Mouse (Mus musculus) stomach, embryonic 16.5 days (tissue): Measurements from ENCODE around the gene Gm9837. TPM values are rescaled to one million over a fixed set of nuclear protein-coding genes. Genes with fewer than 3 reads are reported as not detected.
A peak's percentile ranks its signal among the peaks of the same experiment; 100 is the strongest.

Experiments used
- ATAC-seq: fragments of 200-750 bp; cut with Nextera tagmentation; 2 replicates; pipeline ENCODE4 v1.8.0; 2017; ENCODE audit warnings: moderate number of reproducible peaks, moderate TSS enrichment; ENCODE audit not compliant: insufficient read depth, low FRiP score
- H3K27ac ChIP-seq: fragments of 300-500 bp; sonication (generic); 2 replicates; pipeline ENCODE4 v1.5.1; 2014; ENCODE audit warnings: low read length
- H3K27me3 ChIP-seq: fragments of 300-500 bp; sonication (generic); 2 replicates; pipeline ENCODE4 v1.6.1; 2014; ENCODE audit warnings: low read length, control low read depth, mixed read lengths; ENCODE audit not compliant: control insufficient read depth, insufficient read depth
- H3K36me3 ChIP-seq: fragments of 300-500 bp; sonication (generic); 2 replicates; pipeline ENCODE4 v1.6.1; 2014; ENCODE audit warnings: low read length; ENCODE audit not compliant: control insufficient read depth, insufficient read depth
- H3K4me1 ChIP-seq: fragments of 300-500 bp; sonication (generic); 2 replicates; pipeline ENCODE4 v1.6.1; 2014; ENCODE audit warnings: low read length, control low read depth, mixed read lengths; ENCODE audit not compliant: control insufficient read depth, insufficient read depth
- H3K4me2 ChIP-seq: fragments of 300-500 bp; sonication (generic); 2 replicates; pipeline ENCODE4 v1.6.1; 2014; ENCODE audit warnings: low read depth, low read length, mixed read lengths
- H3K4me3 ChIP-seq: fragments of 300-500 bp; sonication (generic); replicated peaks from 2 replicates; pipeline ENCODE4 v1.5.1; 2014; ENCODE audit warnings: mild to moderate bottlenecking, low read length
- H3K9ac ChIP-seq: fragments of 300-500 bp; sonication (generic); 2 replicates; pipeline ENCODE4 v1.6.1; 2014; ENCODE audit warnings: low read length
- H3K9me3 ChIP-seq: fragments of 300-500 bp; sonication (generic); replicated peaks from 2 replicates; pipeline ENCODE4 v1.6.1; 2016; ENCODE audit warnings: low read length, control low read depth; ENCODE audit not compliant: control insufficient read depth
- WGBS: fragments of 180-500 bp; shearing (Covaris S2); extraction: QIAGEN DNeasy Blood & Tissue Kit; methylation state at CpG from one replicate; pipeline ENCODE4 v1.1.7; 2014; 5-methylcytosine and 5-hydroxymethylcytosine counted together
- polyA plus RNA-seq: library from polyadenylated mRNA; unstranded; fragments of >200 nt; fragmentation: Nextera tagmentation; extraction: Ambion mirVana; gene quantifications from 2 replicates; pipeline ENCODE4 v1.2.1, GENCODE M21; 2015

Gene Gm9837
- polyA plus RNA-seq, 1 experiment from 2014 or later = not detected

DNA sequence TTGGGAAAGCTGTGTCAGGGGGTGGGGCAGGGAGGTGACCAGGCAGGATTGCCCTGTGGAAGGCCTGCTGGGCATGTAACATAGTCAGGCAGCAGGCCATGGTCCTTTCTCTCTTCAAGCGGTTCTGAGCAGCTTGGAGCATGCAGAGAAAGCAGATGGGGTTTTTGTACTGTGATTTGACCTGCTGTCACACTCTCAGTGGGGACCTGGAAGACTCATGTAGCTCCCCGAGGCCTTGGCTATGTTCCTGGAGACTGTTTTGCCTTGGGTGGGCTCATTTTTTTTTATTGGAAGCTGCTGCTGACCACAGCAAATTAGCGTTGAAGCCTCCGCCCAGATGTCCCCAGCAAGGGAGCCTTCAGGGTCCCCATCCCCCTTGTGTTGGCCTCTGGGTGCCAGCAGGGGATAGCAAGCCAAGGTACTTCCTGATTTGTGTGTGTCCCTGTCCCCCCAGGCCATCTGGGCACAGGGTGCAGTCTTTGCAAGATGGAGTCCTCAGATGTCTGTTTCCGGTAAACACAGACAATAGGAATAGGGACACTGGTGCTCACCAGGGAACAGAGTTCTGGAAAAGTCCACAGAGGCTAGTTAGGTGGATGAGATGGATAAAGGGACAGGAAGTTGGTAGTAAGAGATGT lies 34.9 kb upstream of the Gm9837 start:
- Histone ChIP-seq H3K4me2 (no peak overlapping the region), H3K9me3 (no peaks in the 10 kb centered on the region), H3K27ac (no peak overlapping the region), H3K27me3 (no peaks in the 10 kb centered on the region), H3K36me3 (no peaks in the 10 kb centered on the region), H3K4me1 (peaks cover 4% of the 10 kb centered on the region), H3K4me3 (no peak overlapping the region), H3K9ac (no peak overlapping the region)
- ATAC-seq = no peak
- WGBS = 78% methylated on average over 5 of the region's 5 CpGs

DNA sequence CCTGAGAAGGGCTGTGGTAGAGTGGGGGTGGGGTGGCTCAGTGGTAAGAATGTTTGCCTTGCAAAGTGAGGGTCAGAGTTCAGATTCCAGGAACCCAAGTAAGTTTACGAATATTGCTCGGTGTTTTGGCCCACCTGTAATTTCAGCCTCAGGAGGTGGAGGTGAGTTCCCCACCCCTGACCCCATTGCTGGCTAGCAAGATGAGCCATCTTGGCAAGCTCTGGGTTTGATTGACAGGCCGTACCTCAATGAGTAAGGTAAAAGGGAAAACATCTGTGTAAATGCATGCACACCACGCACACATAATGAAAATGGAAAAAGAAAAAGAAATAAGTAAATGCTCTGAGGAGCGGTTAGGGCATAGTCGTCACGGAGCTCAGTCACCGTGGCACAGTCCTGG lies 34.1 kb upstream of the Gm9837 start:
- H3K27ac ChIP-seq = no peak overlapping the region
- no peak overlapping the region for H3K9ac ChIP-seq
- no peak overlapping the region for H3K4me2 ChIP-seq
- H3K36me3 ChIP-seq = no peaks in the 10 kb centered on the region
- no peaks in the 10 kb centered on the region for H3K27me3 ChIP-seq
- WGBS = 86% methylated on average over 8 of the region's 8 CpGs
- H3K4me1 ChIP-seq = peaks cover 4% of the 10 kb centered on the region
- no peak for ATAC-seq
- H3K9me3 ChIP-seq = no peaks in the 10 kb centered on the region
- H3K4me3 ChIP-seq = no peak overlapping the region

DNA sequence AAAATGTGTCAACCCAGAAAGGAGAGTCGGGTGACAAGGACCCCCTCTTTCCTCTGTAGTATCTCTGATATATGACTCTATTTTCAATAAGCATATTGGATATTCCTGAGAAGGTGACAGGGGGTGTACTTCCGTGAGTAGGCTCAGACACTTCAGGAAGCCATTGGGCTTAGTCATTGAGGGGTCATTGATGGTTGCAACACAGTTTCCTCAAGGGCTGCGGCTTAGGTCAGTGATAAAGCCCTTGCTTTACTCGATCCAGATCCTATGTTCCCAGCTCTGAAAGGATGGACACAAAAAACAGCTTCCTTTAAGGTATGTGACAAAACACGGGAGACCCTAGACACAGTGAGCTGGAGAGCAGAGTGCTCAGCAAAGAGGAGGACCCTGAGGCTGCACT lies 33.5 kb upstream of the Gm9837 start:
- WGBS = 73% methylated on average over 5 of the region's 5 CpGs
- Histone ChIP-seq H3K27me3 (no peaks in the 10 kb centered on the region), H3K9ac (no peak overlapping the region), H3K4me1 (peaks cover 4% of the 10 kb centered on the region), H3K4me2 (no peak overlapping the region), H3K27ac (no peak overlapping the region), H3K4me3 (no peak overlapping the region), H3K36me3 (no peaks in the 10 kb centered on the region), H3K9me3 (no peaks in the 10 kb centered on the region)
- ATAC-seq = no peak

DNA sequence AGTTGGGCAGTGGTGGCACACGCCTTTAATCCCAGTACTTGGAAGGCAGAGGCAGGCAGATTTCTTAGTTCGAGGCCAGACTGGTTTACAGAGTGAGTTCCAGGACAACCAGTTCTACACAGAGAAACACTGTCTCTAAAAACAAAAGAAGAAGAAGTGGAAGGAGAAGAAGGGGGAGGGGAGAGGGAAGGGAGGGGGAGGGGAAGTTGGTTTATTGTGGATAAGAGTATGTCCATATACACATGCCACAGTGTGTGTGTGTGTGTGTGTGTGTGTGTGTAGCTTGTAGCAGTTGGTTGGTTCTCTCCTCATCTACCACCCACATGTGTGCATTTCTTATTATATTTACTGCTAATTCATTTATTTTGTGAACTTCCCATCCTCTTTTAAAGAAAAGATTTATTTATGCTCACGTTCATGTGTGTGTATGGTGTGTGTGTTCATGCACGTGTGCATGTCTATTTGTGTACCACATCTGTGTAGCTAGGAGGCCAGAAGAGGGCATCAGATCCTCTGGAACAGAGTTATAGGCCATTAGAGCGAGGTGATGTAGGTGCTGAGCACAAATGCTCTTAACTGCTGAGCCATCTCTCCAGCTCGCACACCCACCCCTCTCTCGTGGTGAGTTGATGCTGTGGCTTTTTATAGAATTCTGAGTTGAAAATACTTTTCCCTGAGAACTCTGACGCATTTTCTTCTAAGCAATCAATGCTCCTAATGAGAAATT lies 31.9 kb upstream of the Gm9837 start:
- no peak for ATAC-seq
- H3K4me1 ChIP-seq = peaks cover 4% of the 10 kb centered on the region

DNA sequence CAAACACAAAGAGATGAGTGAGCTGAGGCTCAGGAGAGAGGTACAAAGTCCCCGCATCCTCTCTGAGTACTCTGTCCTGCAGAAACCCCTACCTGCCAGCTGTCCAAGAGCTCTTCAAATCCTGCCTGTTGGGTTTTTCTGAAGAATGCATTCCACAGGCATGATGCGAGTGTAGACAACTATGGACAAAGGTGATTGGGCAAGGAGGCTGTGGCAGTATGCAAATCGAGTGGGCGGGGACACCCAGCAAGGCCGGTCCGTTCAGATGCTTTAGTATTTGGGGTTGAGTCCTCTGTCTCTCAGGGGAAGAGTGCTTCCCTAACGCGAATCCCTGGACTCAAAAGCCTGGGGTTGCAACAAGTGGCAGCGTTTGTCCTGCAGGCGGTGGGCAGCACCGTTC lies 30.3 kb upstream of the Gm9837 start:
- WGBS = 8% methylated on average over 11 of the region's 11 CpGs
- Histone ChIP-seq H3K9me3 (no peaks in the 10 kb centered on the region), H3K36me3 (no peaks in the 10 kb centered on the region), H3K27ac (no peak overlapping the region), H3K4me2 (no peak overlapping the region), H3K27me3 (no peaks in the 10 kb centered on the region), H3K4me1 (peaks cover 4% of the 10 kb centered on the region), H3K9ac (no peak overlapping the region), H3K4me3 (no peak overlapping the region)
- ATAC-seq = peak; percentile 62

More for the DNA sequence above, 31.9 kb upstream of the Gm9837 start:
- H3K27me3 ChIP-seq = no peaks in the 10 kb centered on the region
- no peak overlapping the region for H3K27ac ChIP-seq
- H3K9ac ChIP-seq = no peak overlapping the region
- H3K4me3 ChIP-seq = no peak overlapping the region
- no peaks in the 10 kb centered on the region for H3K36me3 ChIP-seq
- no peak overlapping the region for H3K4me2 ChIP-seq
- no peaks in the 10 kb centered on the region for H3K9me3 ChIP-seq
- 79% methylated on average over 8 of the region's 8 CpGs for WGBS

DNA sequence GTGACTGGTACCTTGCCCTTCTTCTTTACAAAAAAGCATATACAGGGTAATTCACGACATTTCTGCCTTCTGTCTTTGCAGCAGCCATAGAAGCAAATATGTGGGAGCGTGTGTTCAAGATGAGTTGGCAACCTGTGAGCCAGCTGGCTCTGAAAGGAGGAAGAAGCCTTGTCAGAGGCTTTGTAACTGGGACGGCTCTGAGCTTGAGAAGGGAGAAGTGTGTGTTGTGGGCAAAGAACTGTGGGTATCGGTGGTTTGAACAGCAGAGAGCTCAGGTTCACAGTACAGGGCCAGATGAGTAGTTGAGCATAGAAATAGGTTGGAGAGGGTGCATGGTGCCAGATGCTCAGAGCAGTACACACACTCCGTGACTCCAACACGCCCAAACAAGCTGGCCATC lies 26.7 kb upstream of the Gm9837 start:
- no peak overlapping the region for H3K4me2 ChIP-seq
- no peaks in the 10 kb centered on the region for H3K27me3 ChIP-seq
- WGBS = 74% methylated on average over 6 of the region's 6 CpGs
- H3K9ac ChIP-seq = no peak overlapping the region
- H3K36me3 ChIP-seq = no peaks in the 10 kb centered on the region
- no peaks in the 10 kb centered on the region for H3K9me3 ChIP-seq
- peaks cover 4% of the 10 kb centered on the region for H3K4me1 ChIP-seq
- ATAC-seq = no peak
- no peak overlapping the region for H3K4me3 ChIP-seq
- H3K27ac ChIP-seq = no peak overlapping the region

DNA sequence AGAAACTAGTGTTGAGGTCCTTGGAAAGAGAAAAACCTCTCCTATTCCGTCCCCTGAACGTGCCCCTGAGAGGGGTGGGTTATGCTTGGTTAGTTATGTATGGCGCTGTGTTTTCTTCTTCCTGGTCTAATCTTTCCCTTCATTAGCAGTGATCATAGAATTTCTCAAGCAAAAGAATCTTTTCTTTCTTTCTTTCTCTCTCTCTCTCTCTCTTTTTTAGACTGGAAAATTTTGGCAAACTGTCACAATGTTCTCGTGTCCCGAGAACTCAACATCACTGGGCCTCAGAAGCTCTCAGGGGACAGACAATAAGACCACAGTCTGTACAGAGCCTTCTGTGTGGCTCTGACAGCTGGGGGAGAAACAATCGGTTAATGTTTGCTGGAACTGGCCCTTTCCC lies 25.1 kb upstream of the Gm9837 start:
- Histone ChIP-seq H3K4me3 (no peak overlapping the region), H3K27ac (no peak overlapping the region), H3K4me1 (peaks cover under 1% of the 10 kb centered on the region), H3K4me2 (no peak overlapping the region), H3K27me3 (no peaks in the 10 kb centered on the region), H3K9ac (no peak overlapping the region), H3K36me3 (no peaks in the 10 kb centered on the region), H3K9me3 (no peaks in the 10 kb centered on the region)
- WGBS = 47% methylated on average over 6 of the region's 6 CpGs
- no peak for ATAC-seq

DNA sequence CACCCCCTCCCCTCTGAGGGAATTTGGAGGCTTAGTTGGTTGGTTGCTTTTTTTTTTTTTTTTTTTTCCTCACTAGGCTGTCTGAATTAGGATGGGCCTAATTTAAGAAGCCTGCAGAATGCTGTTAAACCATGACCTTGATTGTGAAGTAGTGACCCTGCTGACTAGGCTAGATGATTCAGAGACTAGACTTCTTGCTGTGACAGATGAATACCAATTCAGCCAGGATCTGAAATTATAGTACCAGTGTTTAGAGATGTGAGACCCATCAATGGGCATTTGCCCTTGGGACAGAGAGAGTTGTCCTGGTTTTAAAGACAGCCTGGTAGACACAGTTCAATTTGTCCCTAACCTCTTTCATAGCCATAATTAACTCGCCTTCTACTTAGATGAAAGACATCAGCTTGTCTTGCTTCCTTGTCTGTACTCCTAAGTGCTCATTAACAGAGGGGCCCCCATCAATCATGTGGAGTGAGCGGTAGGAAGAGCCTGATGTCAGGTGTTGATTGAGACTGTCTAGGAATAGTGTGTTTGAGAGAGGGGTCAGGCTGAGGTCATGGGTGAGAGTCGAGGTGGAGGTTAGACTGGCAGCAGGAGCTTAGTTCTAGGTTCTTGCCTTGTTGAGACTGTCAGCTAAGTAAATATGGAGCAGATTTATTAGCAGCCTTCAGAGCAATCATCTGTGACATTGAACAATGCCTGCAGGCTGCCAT lies 23.1 kb upstream of the Gm9837 start:
- Histone ChIP-seq H3K4me2 (no peak overlapping the region), H3K4me1 (no peaks in the 10 kb centered on the region), H3K36me3 (no peaks in the 10 kb centered on the region), H3K27ac (no peak overlapping the region), H3K4me3 (no peak overlapping the region), H3K9ac (no peak overlapping the region), H3K27me3 (no peaks in the 10 kb centered on the region), H3K9me3 (no peaks in the 10 kb centered on the region)
- WGBS = 28% methylated on average over 3 of the region's 3 CpGs
- ATAC-seq = no peak

DNA sequence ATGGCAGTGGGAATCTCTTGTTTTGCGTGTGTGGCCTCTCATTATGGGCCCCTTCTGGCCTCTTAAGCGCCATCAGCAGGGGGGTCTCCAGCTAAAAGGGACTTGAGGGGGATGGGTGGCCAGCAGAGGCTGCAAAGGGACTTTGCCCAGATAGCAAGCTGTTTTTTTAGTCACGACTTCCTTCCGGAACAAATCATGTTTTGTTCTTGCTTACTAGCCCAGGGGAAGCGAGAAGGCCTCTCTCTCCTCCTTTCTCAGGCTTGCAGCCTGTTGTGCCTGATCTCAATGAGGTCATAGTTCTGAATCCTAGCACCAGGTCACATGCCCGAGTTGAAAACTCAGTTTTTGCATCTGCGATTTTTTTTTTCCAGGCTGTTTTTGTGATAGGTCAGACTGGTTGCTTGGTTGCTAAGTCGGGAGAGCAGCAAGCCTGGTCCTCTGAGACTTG lies 21.7 kb upstream of the Gm9837 start:
- no peak overlapping the region for H3K4me2 ChIP-seq
- no peaks in the 10 kb centered on the region for H3K36me3 ChIP-seq
- H3K9me3 ChIP-seq = no peaks in the 10 kb centered on the region
- H3K4me3 ChIP-seq = no peak overlapping the region
- H3K4me1 ChIP-seq = peaks cover 3% of the 10 kb centered on the region; the same call in 1 of the 2 replicates
- no peak overlapping the region for H3K27ac ChIP-seq
- no peak for ATAC-seq
- H3K9ac ChIP-seq = no peak overlapping the region
- 42% methylated on average over 8 of the region's 8 CpGs for WGBS
- 0 out of 2 replicates have a peak, but pooled peaks cover 2% of the 10 kb centered on the region for H3K27me3 ChIP-seq
